Mouse (Mus musculus) spleen, adult 2 months (tissue): Measurements from ENCODE around the gene Dglucy.

Experiments used
- CTCF ChIP-seq: fragments of 200-500 bp; IDR thresholded peaks from 2 replicates; pipeline ENCODE4 v1.5.1; 2011; ENCODE audit warnings: mild to moderate bottlenecking, inconsistent platforms; ENCODE audit not compliant: insufficient read depth, insufficient read length, insufficient replicate concordance; ENCODE audit errors: extremely low read depth
- POLR2A ChIP-seq: fragments of 200-500 bp; IDR thresholded peaks from 2 replicates; pipeline ENCODE4 v1.6.1; 2011; ENCODE audit warnings: low read depth, low read length, inconsistent platforms

GRCm38 (mm10) chr12:100852370-100852769 is 73.5 kb downstream of the Dglucy start:
- TF ChIP-seq POLR2A (no peak), CTCF (no peak)
